Mouse (Mus musculus) retina, adult 2 months (tissue): Measurements from ENCODE around the gene Btg1.

Experiments used
- DNase-seq: peaks from one replicate; pipeline ENCODE4 v3.0.0-alpha.2; 2012; ENCODE audit warnings: low read depth, low spot score

Btg1 gene

GRCm38 (mm10) chr10:96662976-96663375, 46.2 kb downstream of the Btg1 start:
- DNase-seq, result no peak

GRCm38 (mm10) chr10:96663739-96664430, 47.1 kb downstream of the Btg1 start:
- no peak for DNase-seq
